Mouse (Mus musculus) hindbrain, postnatal 0 days (tissue): Measurements from ENCODE around the gene Pak7. TPM values are rescaled to one million over a fixed set of nuclear protein-coding genes. Genes with fewer than 3 reads are reported as not detected.

ENCODE experiments used
- ATAC-seq: fragments of 200-750 bp; cut with Nextera tagmentation; 2 replicates; pipeline ENCODE4 v1.8.0; 2017; ENCODE audit warnings: mild to moderate bottlenecking, moderate TSS enrichment, moderate library complexity
- DNase-seq: peaks from one replicate; pipeline ENCODE4 v3.0.0-alpha.2; 2015; ENCODE audit warnings: low spot score
- H3K27ac ChIP-seq: fragments of 300-500 bp; sonication (generic); 2 replicates; pipeline ENCODE4 v1.5.1; 2014; ENCODE audit warnings: mild to moderate bottlenecking
- H3K27me3 ChIP-seq: fragments of 300-500 bp; sonication (generic); 2 replicates; pipeline ENCODE4 v1.6.1; 2014; ENCODE audit warnings: low read length, mixed read lengths; ENCODE audit not compliant: insufficient read depth
- H3K36me3 ChIP-seq: fragments of 300-500 bp; sonication (generic); 2 replicates; pipeline ENCODE4 v1.6.1; 2014; ENCODE audit warnings: low read length, mixed read lengths; ENCODE audit not compliant: insufficient read depth
- H3K4me1 ChIP-seq: fragments of 300-500 bp; sonication (generic); 2 replicates; pipeline ENCODE4 v1.6.1; 2014; ENCODE audit warnings: antibody characterized with exemption, low read length, mixed read lengths; ENCODE audit not compliant: insufficient read depth
- H3K4me2 ChIP-seq: fragments of 300-500 bp; sonication (generic); 2 replicates; pipeline ENCODE4 v1.6.1; 2014; ENCODE audit warnings: low read depth, mild to moderate bottlenecking, low read length, moderate library complexity, mixed read lengths
- H3K4me3 ChIP-seq: fragments of 300-500 bp; sonication (generic); 2 replicates; pipeline ENCODE4 v1.5.1; 2014; ENCODE audit warnings: low read length
- H3K9ac ChIP-seq: fragments of 300-500 bp; sonication (generic); replicated peaks from 2 replicates; pipeline ENCODE4 v1.6.1; 2014; ENCODE audit warnings: mild to moderate bottlenecking, low read length, moderate library complexity, mixed read lengths
- H3K9me3 ChIP-seq: fragments of 300-500 bp; sonication (generic); 2 replicates; pipeline ENCODE4 v1.6.1; 2016; ENCODE audit warnings: low read length, mixed read lengths
- CTCF ChIP-seq: IDR thresholded peaks from 2 replicates; pipeline ENCODE4 v1.5.1; 2016; ENCODE audit warnings: antibody characterized with exemption, control low read depth, low read depth
- WGBS: fragments of 180-500 bp; shearing (Covaris S2); extraction: QIAGEN DNeasy Blood & Tissue Kit; methylation state at CpG from one replicate; pipeline ENCODE4 v1.1.7; 2014; 5-methylcytosine and 5-hydroxymethylcytosine counted together
- polyA plus RNA-seq: library from polyadenylated mRNA; unstranded; fragments of >200 nt; fragmentation: Nextera tagmentation; extraction: Ambion mirVana; gene quantifications from 2 replicates; pipeline ENCODE4 v1.2.1, GENCODE M21; 2015
- total RNA-seq: library from RNA; depleted of rRNA; stranded (reverse); fragments of >200 nt; gene quantifications from 2 replicates; pipeline ENCODE4 v1.2.3, GENCODE M21; 2014

Pak7 gene
- total and polyA plus RNA-seq, 2 experiments from 2014 or later: 16.6 to 21.4 TPM

- no peak for ATAC-seq
- no peaks in the 10 kb centered on the region for H3K9me3 ChIP-seq
- no peak overlapping the region for H3K4me2 ChIP-seq
- no peak overlapping the region for H3K9ac ChIP-seq
- H3K4me3 ChIP-seq: no peak overlapping the region
- H3K27ac ChIP-seq: no peak overlapping the region
- no peak for DNase-seq
- no peaks in the 10 kb centered on the region for H3K36me3 ChIP-seq
- no peak for TF ChIP-seq CTCF
- 0 out of 2 replicates have a peak, but pooled peaks cover 6% of the 10 kb centered on the region for H3K4me1 ChIP-seq
- no peaks in the 10 kb centered on the region for H3K27me3 ChIP-seq
Measured at GRCm38 (mm10) chr2:136138451-136138850, 249.3 kb downstream of the Pak7 start.

- TF ChIP-seq CTCF: peak; percentile 20; the same call in 1 of the 2 replicates
- DNase-seq: peak; percentile 69
- no peak overlapping the region for H3K9ac ChIP-seq
- no peaks in the 10 kb centered on the region for H3K36me3 ChIP-seq
- no peaks in the 10 kb centered on the region for H3K9me3 ChIP-seq
- H3K27ac ChIP-seq: peak overlapping the region; percentile 45; the same call in 1 of the 2 replicates
- peak; percentile 66; the same call in 1 of the 2 replicates for ATAC-seq
- H3K4me1 ChIP-seq: no peaks in the 10 kb centered on the region
- no peak overlapping the region for H3K4me3 ChIP-seq
- 20% methylated on average over 6 of the region's 6 CpGs for WGBS
- H3K4me2 ChIP-seq: no peak overlapping the region
- no peaks in the 10 kb centered on the region for H3K27me3 ChIP-seq
Measured at GRCm38 (mm10) chr2:136121867-136122266, 265.9 kb downstream of the Pak7 start.

- DNase-seq (no peak), ATAC-seq (no peak)
- no peak overlapping the region for H3K9ac ChIP-seq
- H3K4me1 ChIP-seq: no peaks in the 10 kb centered on the region
- H3K9me3 ChIP-seq: no peaks in the 10 kb centered on the region
- no peak overlapping the region for H3K4me2 ChIP-seq
- WGBS: 90% methylated on average over 2 of the region's 2 CpGs
- no peak overlapping the region for H3K4me3 ChIP-seq
- H3K27ac ChIP-seq: no peak overlapping the region
- H3K27me3 ChIP-seq: no peaks in the 10 kb centered on the region
- no peaks in the 10 kb centered on the region for H3K36me3 ChIP-seq
- TF ChIP-seq CTCF: no peak
Measured at GRCm38 (mm10) chr2:136118006-136118405, 269.8 kb downstream of the Pak7 start.

GRCm38 (mm10) chr2:136113374-136113773 is 274.4 kb downstream of the Pak7 start:
- Histone ChIP-seq H3K9me3 (no peaks in the 10 kb centered on the region), H3K36me3 (no peaks in the 10 kb centered on the region), H3K4me2 (no peak overlapping the region), H3K27ac (no peak overlapping the region), H3K27me3 (no peaks in the 10 kb centered on the region), H3K4me3 (no peak overlapping the region), H3K9ac (no peak overlapping the region), H3K4me1 (peaks cover 18% of the 10 kb centered on the region)
- ATAC-seq (no peak), DNase-seq (no peak)
- no peak for TF ChIP-seq CTCF
- 56% methylated on average over 6 of the region's 6 CpGs for WGBS

- ATAC-seq: peak; percentile 57; the same call in 1 of the 2 replicates
- Histone ChIP-seq H3K4me2 (0 out of 2 replicates have a peak overlapping the region, but pooled peaks have one; percentile 14), H3K9ac (0 out of 2 replicates have a peak overlapping the region, but pooled peaks have one; percentile 18)
Measured at GRCm38 (mm10) chr2:136109038-136109363, 278.8 kb downstream of the Pak7 start.

GRCm38 (mm10) chr2:136108124-136109037 is 279.4 kb downstream of the Pak7 start:
- H3K27ac ChIP-seq: peak overlapping the region; percentile 89
- 9% methylated on average over 6 of the region's 6 CpGs for WGBS
- no peak overlapping the region for H3K4me3 ChIP-seq
- no peaks in the 10 kb centered on the region for H3K9me3 ChIP-seq
- H3K27me3 ChIP-seq: no peaks in the 10 kb centered on the region
- ATAC-seq (peak; percentile 92), DNase-seq (peak; percentile 85)
- H3K9ac ChIP-seq: 0 out of 2 replicates have a peak overlapping the region, but pooled peaks have one; percentile 31
- H3K4me1 ChIP-seq: peaks cover 24% of the 10 kb centered on the region
- H3K4me2 ChIP-seq: peak overlapping the region; percentile 14; the same call in 1 of the 2 replicates
- H3K36me3 ChIP-seq: no peaks in the 10 kb centered on the region
- TF ChIP-seq CTCF: peak; percentile 31

More at GRCm38 (mm10) chr2:136109038-136109363, 278.8 kb downstream of the Pak7 start:
- no peaks in the 10 kb centered on the region for H3K9me3 ChIP-seq
- peaks cover 24% of the 10 kb centered on the region for H3K4me1 ChIP-seq
- no peak for DNase-seq
- no peaks in the 10 kb centered on the region for H3K36me3 ChIP-seq
- 4% methylated on average over 2 of the region's 2 CpGs for WGBS
- no peaks in the 10 kb centered on the region for H3K27me3 ChIP-seq
- TF ChIP-seq CTCF: no peak
- peak overlapping the region; percentile 89 for H3K27ac ChIP-seq
- H3K4me3 ChIP-seq: no peak overlapping the region

GRCm38 (mm10) chr2:136107597-136107996 is 280.2 kb downstream of the Pak7 start:
- no peaks in the 10 kb centered on the region for H3K27me3 ChIP-seq
- peak; percentile 44 for ATAC-seq
- H3K4me2 ChIP-seq: no peak overlapping the region

More at GRCm38 (mm10) chr2:136107597-136107996, 280.2 kb downstream of the Pak7 start:
- Histone ChIP-seq H3K9ac (no peak overlapping the region), H3K36me3 (no peaks in the 10 kb centered on the region), H3K4me3 (no peak overlapping the region), H3K9me3 (no peaks in the 10 kb centered on the region), H3K4me1 (peaks cover 24% of the 10 kb centered on the region), H3K27ac (peak overlapping the region; percentile 89)
- TF ChIP-seq CTCF: no peak
- peak; percentile 60 for DNase-seq
